Mouse (Mus musculus) midbrain, embryonic 16.5 days (tissue): Measurements from ENCODE around the gene Capn2. TPM values are rescaled to one million over a fixed set of nuclear protein-coding genes. Genes with fewer than 3 reads are reported as not detected.

Source experiments
- ATAC-seq: fragments of 200-750 bp; cut with Nextera tagmentation; 2 replicates; pipeline ENCODE4 v1.8.0; 2017; ENCODE audit warnings: moderate TSS enrichment
- H3K27ac ChIP-seq: fragments of 300-500 bp; sonication (generic); 2 replicates; pipeline ENCODE4 v1.5.1; 2014; ENCODE audit warnings: mild to moderate bottlenecking, low read length, mixed read lengths
- H3K27me3 ChIP-seq: fragments of 300-500 bp; sonication (generic); 2 replicates; pipeline ENCODE4 v1.6.1; 2014; ENCODE audit warnings: low read depth, low read length, mixed read lengths; ENCODE audit not compliant: control insufficient read depth, insufficient read depth
- H3K36me3 ChIP-seq: fragments of 300-500 bp; sonication (generic); 2 replicates; pipeline ENCODE4 v1.6.1; 2014; ENCODE audit warnings: mild to moderate bottlenecking, low read length, moderate library complexity, mixed read lengths; ENCODE audit not compliant: control insufficient read depth, insufficient read depth
- H3K4me1 ChIP-seq: fragments of 300-500 bp; sonication (generic); 2 replicates; pipeline ENCODE4 v1.6.1; 2014; ENCODE audit warnings: mild to moderate bottlenecking, low read length, mixed read lengths; ENCODE audit not compliant: control insufficient read depth, insufficient read depth
- H3K4me2 ChIP-seq: fragments of 300-500 bp; sonication (generic); 2 replicates; pipeline ENCODE4 v1.6.1; 2014; ENCODE audit warnings: mild to moderate bottlenecking, low read length, mixed read lengths
- H3K4me3 ChIP-seq: fragments of 300-500 bp; sonication (generic); 2 replicates; pipeline ENCODE4 v1.5.1; 2014; ENCODE audit warnings: low read depth, mild to moderate bottlenecking, low read length, moderate library complexity, mixed read lengths
- H3K9ac ChIP-seq: fragments of 300-500 bp; sonication (generic); 2 replicates; pipeline ENCODE4 v1.6.1; 2014; ENCODE audit warnings: low read depth, low read length, mixed read lengths
- H3K9me3 ChIP-seq: fragments of 300-500 bp; sonication (generic); replicated peaks from 2 replicates; pipeline ENCODE4 v1.6.1; 2014; ENCODE audit warnings: mild to moderate bottlenecking, low read length, mixed read lengths; ENCODE audit not compliant: control insufficient read depth, poor library complexity, severe bottlenecking
- WGBS: fragments of 180-500 bp; shearing (Covaris S2); extraction: QIAGEN DNeasy Blood & Tissue Kit; methylation state at CpG from one replicate; pipeline ENCODE4 v1.1.7; 2014; 5-methylcytosine and 5-hydroxymethylcytosine counted together
- polyA plus RNA-seq: library from polyadenylated mRNA; unstranded; fragments of >200 nt; fragmentation: Nextera tagmentation; extraction: Ambion mirVana; gene quantifications from 2 replicates; pipeline ENCODE4 v1.2.1, GENCODE M21; 2015

Capn2 gene
- polyA plus RNA-seq, 1 experiment from 2014 or later, result 84.5 TPM

GRCm38 (mm10) chr1:182444116-182444515, 73.3 kb downstream of the Capn2 start:
- no peaks in the 10 kb centered on the region for H3K9me3 ChIP-seq
- no peaks in the 10 kb centered on the region for H3K27me3 ChIP-seq
- WGBS, result 86% methylated on average over 2 of the region's 2 CpGs
- H3K4me3 ChIP-seq, result no peak overlapping the region
- H3K36me3 ChIP-seq, result peaks cover 32% of the 10 kb centered on the region
- H3K9ac ChIP-seq, result no peak overlapping the region
- no peak overlapping the region for H3K27ac ChIP-seq
- no peaks in the 10 kb centered on the region for H3K4me1 ChIP-seq
- ATAC-seq, result no peak
- H3K4me2 ChIP-seq, result no peak overlapping the region

GRCm38 (mm10) chr1:182441791-182442473, 75.5 kb downstream of the Capn2 start:
- Histone ChIP-seq H3K27me3 (no peaks in the 10 kb centered on the region), H3K4me1 (no peaks in the 10 kb centered on the region), H3K27ac (no peak overlapping the region), H3K9me3 (no peaks in the 10 kb centered on the region), H3K9ac (no peak overlapping the region), H3K4me2 (no peak overlapping the region), H3K36me3 (peaks cover 25% of the 10 kb centered on the region), H3K4me3 (no peak overlapping the region)
- WGBS, result 85% methylated on average over 18 of the region's 18 CpGs
- ATAC-seq, result no peak

DNA sequence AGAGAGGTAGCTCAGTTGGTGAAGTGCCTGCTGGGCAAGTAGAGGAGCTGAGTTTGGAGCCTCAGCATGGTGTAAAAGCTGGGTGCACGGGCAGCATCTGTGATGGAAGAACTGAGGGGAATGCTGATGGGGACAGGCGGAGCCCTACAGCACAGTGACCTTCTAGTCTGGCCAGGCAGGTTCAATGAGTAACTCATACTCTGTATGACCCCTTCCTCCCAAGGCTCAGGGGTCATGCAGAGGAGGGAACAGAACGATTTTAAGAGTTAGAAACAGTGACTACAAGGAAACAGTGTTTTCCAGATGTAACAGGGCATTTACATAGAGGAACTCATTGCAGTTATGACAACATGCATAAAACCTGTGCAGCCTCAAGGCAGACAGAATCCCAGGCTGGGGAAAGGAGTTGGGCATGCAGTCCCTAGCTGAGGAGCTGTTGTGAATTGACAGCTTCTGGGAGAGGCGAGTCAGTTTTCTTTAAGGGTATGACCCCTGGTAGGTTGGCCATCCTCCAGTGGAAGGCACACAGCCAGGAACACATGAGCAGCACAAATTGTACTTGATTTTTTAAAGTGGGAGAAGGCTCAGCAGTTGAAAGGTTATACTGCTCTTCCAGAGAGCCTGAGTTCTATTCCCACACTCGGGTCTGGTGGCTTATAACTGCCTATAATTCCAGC, 77.7 kb downstream of the Capn2 start:
- Histone ChIP-seq H3K36me3 (peaks cover 20% of the 10 kb centered on the region), H3K9me3 (no peaks in the 10 kb centered on the region), H3K27ac (no peak overlapping the region), H3K4me2 (no peak overlapping the region), H3K9ac (no peak overlapping the region), H3K4me1 (no peaks in the 10 kb centered on the region), H3K27me3 (no peaks in the 10 kb centered on the region), H3K4me3 (no peak overlapping the region)
- WGBS, result 84% methylated on average over 5 of the region's 5 CpGs
- ATAC-seq, result no peak

DNA sequence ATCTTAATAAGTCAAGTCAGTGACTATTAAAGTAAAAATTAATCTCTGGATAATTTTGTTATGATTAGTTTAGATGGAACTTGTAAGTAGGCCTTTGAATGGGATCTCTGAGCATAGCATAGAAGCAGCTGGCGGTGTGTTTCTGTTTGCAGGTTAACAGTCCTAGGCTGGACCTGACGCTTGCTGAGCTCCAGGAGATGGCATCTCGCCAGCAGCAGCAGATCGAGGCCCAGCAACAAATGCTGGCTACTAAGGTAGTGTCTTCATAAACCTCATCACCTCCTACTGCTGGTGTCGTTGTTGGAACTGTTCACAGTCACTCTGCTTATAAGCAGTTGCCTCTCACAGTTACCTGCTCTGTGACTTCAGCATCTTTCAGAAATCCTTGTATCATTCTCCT, 80.7 kb downstream of the Capn2 start:
- H3K9me3 ChIP-seq, result no peaks in the 10 kb centered on the region
- H3K36me3 ChIP-seq, result peaks cover 12% of the 10 kb centered on the region
- 81% methylated on average over 5 of the region's 5 CpGs for WGBS
- H3K4me3 ChIP-seq, result no peak overlapping the region
- no peak overlapping the region for H3K4me2 ChIP-seq
- H3K4me1 ChIP-seq, result no peaks in the 10 kb centered on the region
- H3K27ac ChIP-seq, result no peak overlapping the region
- no peaks in the 10 kb centered on the region for H3K27me3 ChIP-seq
- no peak for ATAC-seq
- no peak overlapping the region for H3K9ac ChIP-seq

- ATAC-seq, result no peak
- peaks cover 8% of the 10 kb centered on the region; the same call in 1 of the 2 replicates for H3K36me3 ChIP-seq
- no peak overlapping the region for H3K4me3 ChIP-seq
- no peaks in the 10 kb centered on the region for H3K27me3 ChIP-seq
- H3K9ac ChIP-seq, result no peak overlapping the region
- no peak overlapping the region for H3K27ac ChIP-seq
- H3K9me3 ChIP-seq, result no peaks in the 10 kb centered on the region
- WGBS, result 98% methylated on average over 3 of the region's 3 CpGs
- H3K4me2 ChIP-seq, result no peak overlapping the region
- peaks cover under 1% of the 10 kb centered on the region; the same call in 1 of the 2 replicates for H3K4me1 ChIP-seq
These were observed 85.3 kb downstream of the Capn2 start for GRCm38 (mm10) chr1:182432059-182432458.

- no peak overlapping the region for H3K4me2 ChIP-seq
- H3K27ac ChIP-seq, result no peak overlapping the region
- peaks cover 2% of the 10 kb centered on the region; the same call in 1 of the 2 replicates for H3K4me1 ChIP-seq
- no peaks in the 10 kb centered on the region for H3K9me3 ChIP-seq
- H3K9ac ChIP-seq, result no peak overlapping the region
- WGBS, result 93% methylated on average over 2 of the region's 2 CpGs
- no peaks in the 10 kb centered on the region for H3K27me3 ChIP-seq
- ATAC-seq, result no peak
- peaks cover 6% of the 10 kb centered on the region; the same call in 1 of the 2 replicates for H3K36me3 ChIP-seq
- no peak overlapping the region for H3K4me3 ChIP-seq
These were observed 86.7 kb downstream of the Capn2 start for GRCm38 (mm10) chr1:182430676-182431075.

DNA sequence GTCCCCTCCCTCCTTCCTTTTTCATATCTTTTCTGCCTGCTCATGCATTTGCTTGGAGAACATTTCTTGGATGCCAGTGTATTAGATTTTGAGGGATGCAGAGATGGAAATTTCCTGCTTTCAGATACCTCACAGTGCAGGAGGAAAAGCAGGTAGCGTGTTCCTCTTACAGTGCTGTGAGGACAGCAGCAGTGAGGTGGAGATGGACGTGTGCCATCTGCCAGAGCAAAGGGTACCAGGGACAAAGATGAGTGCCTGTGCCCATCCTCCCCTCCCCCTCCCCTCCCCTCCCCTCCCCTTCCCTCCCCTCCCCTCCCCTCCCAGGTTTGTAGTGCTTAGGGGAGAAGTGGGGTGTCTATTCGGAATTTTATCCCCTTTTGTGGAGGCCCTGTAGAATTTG, 87.6 kb downstream of the Capn2 start:
- Histone ChIP-seq H3K4me3 (no peak overlapping the region), H3K9me3 (no peaks in the 10 kb centered on the region), H3K4me1 (peaks cover 6% of the 10 kb centered on the region; the same call in 1 of the 2 replicates), H3K36me3 (peaks cover 6% of the 10 kb centered on the region; the same call in 1 of the 2 replicates), H3K27me3 (no peaks in the 10 kb centered on the region), H3K27ac (no peak overlapping the region), H3K4me2 (no peak overlapping the region), H3K9ac (no peak overlapping the region)
- no peak for ATAC-seq
- WGBS, result 79% methylated on average over 2 of the region's 3 CpGs

- no peak for ATAC-seq
- WGBS, result 76% methylated on average over 1 of the region's 1 CpGs
- Histone ChIP-seq H3K9ac (no peak overlapping the region), H3K27me3 (no peaks in the 10 kb centered on the region), H3K4me1 (peaks cover 6% of the 10 kb centered on the region; the same call in 1 of the 2 replicates), H3K9me3 (no peaks in the 10 kb centered on the region), H3K4me3 (no peak overlapping the region), H3K36me3 (peaks cover 2% of the 10 kb centered on the region; the same call in 1 of the 2 replicates), H3K27ac (no peak overlapping the region), H3K4me2 (no peak overlapping the region)
These were observed 90.0 kb downstream of the Capn2 start for GRCm38 (mm10) chr1:182427426-182427825.

GRCm38 (mm10) chr1:182426444-182426843, 91.0 kb downstream of the Capn2 start:
- Histone ChIP-seq H3K9ac (no peak overlapping the region), H3K27me3 (no peaks in the 10 kb centered on the region), H3K4me2 (no peak overlapping the region), H3K4me1 (peaks cover 6% of the 10 kb centered on the region; the same call in 1 of the 2 replicates), H3K9me3 (no peaks in the 10 kb centered on the region), H3K27ac (no peak overlapping the region), H3K4me3 (no peak overlapping the region), H3K36me3 (no peaks in the 10 kb centered on the region)
- WGBS, result 33% methylated on average over 2 of the region's 2 CpGs
- no peak for ATAC-seq
